Mouse (Mus musculus) kidney, embryonic 16.5 days (tissue): ENCODE results near the gene Styx. TPM values are rescaled to one million over a fixed set of nuclear protein-coding genes. Genes with fewer than 3 reads are reported as not detected.
A peak's percentile ranks its signal among the peaks of the same experiment; 100 is the strongest.

Experiments
- ATAC-seq: fragments of 200-750 bp; cut with Nextera tagmentation; 2 replicates; pipeline ENCODE4 v1.8.0; 2017; ENCODE audit warnings: moderate TSS enrichment; ENCODE audit not compliant: low FRiP score, low TSS enrichment
- H3K27ac ChIP-seq: fragments of 300-500 bp; sonication (generic); 2 replicates; pipeline ENCODE4 v1.5.1; 2014; ENCODE audit warnings: low read length
- H3K27me3 ChIP-seq: fragments of 300-500 bp; sonication (generic); 2 replicates; pipeline ENCODE4 v1.6.1; 2014; ENCODE audit warnings: low read length, control low read depth, mixed read lengths; ENCODE audit not compliant: insufficient read depth
- H3K36me3 ChIP-seq: fragments of 300-500 bp; sonication (generic); 2 replicates; pipeline ENCODE4 v1.6.1; 2014; ENCODE audit warnings: low read length, control low read depth, mixed read lengths; ENCODE audit not compliant: insufficient read depth
- H3K4me1 ChIP-seq: fragments of 300-500 bp; sonication (generic); 2 replicates; pipeline ENCODE4 v1.6.1; 2014; ENCODE audit warnings: low read length, control low read depth, mixed read lengths; ENCODE audit not compliant: insufficient read depth
- H3K4me2 ChIP-seq: fragments of 300-500 bp; sonication (generic); replicated peaks from 2 replicates; pipeline ENCODE4 v1.6.1; 2014; ENCODE audit warnings: low read depth, low read length
- H3K4me3 ChIP-seq: fragments of 300-500 bp; sonication (generic); 2 replicates; pipeline ENCODE4 v1.5.1; 2014; ENCODE audit warnings: mild to moderate bottlenecking, low read length
- H3K9ac ChIP-seq: fragments of 300-500 bp; sonication (generic); replicated peaks from 2 replicates; pipeline ENCODE4 v1.6.1; 2014; ENCODE audit warnings: low read length
- H3K9me3 ChIP-seq: fragments of 300-500 bp; sonication (generic); 2 replicates; pipeline ENCODE4 v1.6.1; 2016; ENCODE audit warnings: low read length, control low read depth
- WGBS: fragments of 180-500 bp; shearing (Covaris S2); extraction: QIAGEN DNeasy Blood & Tissue Kit; methylation state at CpG from one replicate; pipeline ENCODE4 v1.1.7; 2014; 5-methylcytosine and 5-hydroxymethylcytosine counted together
- polyA plus RNA-seq: library from polyadenylated mRNA; unstranded; fragments of >200 nt; fragmentation: Nextera tagmentation; extraction: Ambion mirVana; gene quantifications from 2 replicates; pipeline ENCODE4 v1.2.1, GENCODE M21; 2015

Styx gene
- polyA plus RNA-seq, 1 experiment from 2014 or later, result 56.3 TPM

DNA sequence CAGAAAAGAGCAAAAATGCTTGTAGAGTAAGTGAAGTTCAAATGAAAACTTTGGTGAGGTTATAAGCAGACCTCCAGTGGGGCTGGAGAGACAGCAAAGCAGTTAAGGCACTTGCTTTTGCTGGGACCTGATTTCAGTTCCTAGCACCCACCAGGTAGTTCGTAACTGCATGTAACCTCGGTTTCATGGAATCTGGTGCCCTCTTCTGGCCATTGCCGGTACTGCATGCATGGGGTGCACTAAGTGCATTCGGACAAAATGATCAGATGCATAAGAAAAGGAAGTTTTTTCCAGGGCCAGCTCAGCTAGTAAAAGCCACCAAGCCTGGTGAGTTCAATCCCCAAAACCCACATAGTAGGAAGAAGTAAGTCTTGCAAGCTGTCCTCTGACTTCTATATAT, 81.1 kb downstream of the Styx start:
- Histone ChIP-seq H3K4me1 (peaks cover 3% of the 10 kb centered on the region; the same call in 1 of the 2 replicates), H3K27me3 (no peaks in the 10 kb centered on the region), H3K9me3 (peaks cover 10% of the 10 kb centered on the region), H3K9ac (no peak overlapping the region), H3K27ac (no peak overlapping the region), H3K36me3 (no peaks in the 10 kb centered on the region; the same call in 1 of the 2 replicates), H3K4me3 (no peak overlapping the region), H3K4me2 (no peak overlapping the region)
- WGBS, result 76% methylated on average over 4 of the region's 4 CpGs
- no peak for ATAC-seq

DNA sequence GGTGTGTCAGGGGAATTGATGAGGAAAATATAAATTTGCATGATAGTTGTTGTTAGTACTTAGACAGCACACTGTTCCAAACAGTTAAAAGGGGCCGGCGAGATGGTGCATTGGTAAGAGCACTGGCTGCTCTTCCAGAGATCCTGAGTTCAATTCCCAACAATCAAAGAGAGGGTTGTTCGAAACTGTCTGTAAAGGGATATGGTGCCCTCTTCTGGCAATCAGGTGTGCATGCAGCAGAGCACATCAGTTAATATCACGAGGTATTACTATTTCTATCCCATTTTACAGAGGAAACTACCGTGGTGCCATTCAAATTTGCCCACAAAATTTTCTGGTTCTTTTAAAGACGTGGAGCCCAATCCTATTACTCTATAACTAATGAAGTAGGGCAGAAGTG, 83.3 kb downstream of the Styx start:
- H3K36me3 ChIP-seq, result no peaks in the 10 kb centered on the region; the same call in 1 of the 2 replicates
- peaks cover 9% of the 10 kb centered on the region for H3K9me3 ChIP-seq
- peaks cover 11% of the 10 kb centered on the region; the same call in 1 of the 2 replicates for H3K4me1 ChIP-seq
- no peak overlapping the region for H3K9ac ChIP-seq
- no peak for ATAC-seq
- no peak overlapping the region for H3K4me2 ChIP-seq
- H3K4me3 ChIP-seq, result no peak overlapping the region
- 78% methylated on average over 6 of the region's 6 CpGs for WGBS
- no peaks in the 10 kb centered on the region for H3K27me3 ChIP-seq
- no peak overlapping the region for H3K27ac ChIP-seq

DNA sequence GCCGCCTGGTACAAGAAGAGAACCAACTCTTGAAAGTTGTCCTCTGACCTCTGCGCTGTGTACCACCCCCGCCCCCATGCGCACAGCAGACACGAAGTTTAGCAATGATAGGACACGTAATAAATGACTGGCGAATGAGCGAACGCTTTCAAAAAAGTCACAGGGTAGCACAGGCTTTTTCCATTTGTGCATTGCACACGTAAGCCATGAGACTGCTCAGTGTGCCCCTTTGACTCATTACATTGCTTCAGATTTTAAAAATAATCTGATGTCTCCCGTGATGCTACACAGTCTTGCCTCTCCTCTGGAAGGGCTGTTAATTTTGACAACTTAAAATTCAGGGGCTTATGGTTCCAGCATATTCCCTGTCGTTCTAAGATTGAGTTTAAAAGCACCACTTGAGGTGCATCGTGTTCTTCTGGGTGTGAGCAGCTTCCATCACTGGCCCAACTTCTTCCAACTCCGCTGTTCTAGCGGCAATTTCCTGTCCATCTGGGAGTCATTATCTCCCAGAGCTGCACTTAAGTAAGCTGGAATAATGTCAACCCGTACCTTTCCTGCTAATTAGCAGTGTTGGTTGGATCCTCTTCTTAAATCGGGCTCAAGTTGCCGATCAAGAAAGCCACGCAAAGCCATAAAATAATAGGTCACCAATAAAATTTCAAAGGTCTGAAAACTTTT, 87.5 kb downstream of the Styx start:
- Histone ChIP-seq H3K4me3 (no peak overlapping the region), H3K27ac (peak overlapping the region; percentile 69; the same call in 1 of the 2 replicates), H3K4me1 (peaks cover 23% of the 10 kb centered on the region), H3K27me3 (no peaks in the 10 kb centered on the region), H3K9ac (no peak overlapping the region), H3K9me3 (no peaks in the 10 kb centered on the region), H3K36me3 (no peaks in the 10 kb centered on the region), H3K4me2 (no peak overlapping the region)
- 55% methylated on average over 19 of the region's 19 CpGs for WGBS
- no peak for ATAC-seq

DNA sequence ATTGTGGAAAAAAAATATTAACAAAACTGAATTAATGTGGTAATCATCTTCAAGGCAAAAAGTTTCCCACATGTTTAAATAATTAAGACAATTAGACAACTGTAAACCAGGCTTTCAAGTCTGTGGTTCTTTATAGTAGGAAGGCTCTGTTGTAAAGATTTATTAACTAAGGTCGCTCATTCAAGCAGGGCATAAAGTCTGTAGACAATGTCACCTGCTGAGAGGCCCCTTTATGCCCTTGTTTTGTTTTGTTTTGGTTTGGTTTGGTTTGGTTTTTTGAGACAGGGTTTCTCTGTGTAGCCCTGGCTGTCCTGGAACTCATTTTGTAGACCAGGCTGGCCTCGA, 88.0 kb downstream of the Styx start:
- H3K27ac ChIP-seq, result peak overlapping the region; percentile 43; the same call in 1 of the 2 replicates
- H3K4me3 ChIP-seq, result no peak overlapping the region
- no peak for ATAC-seq
- H3K4me1 ChIP-seq, result peaks cover 25% of the 10 kb centered on the region
- H3K4me2 ChIP-seq, result no peak overlapping the region
- H3K9ac ChIP-seq, result no peak overlapping the region
- 62% methylated on average over 2 of the region's 2 CpGs for WGBS
- H3K27me3 ChIP-seq, result no peaks in the 10 kb centered on the region
- H3K9me3 ChIP-seq, result no peaks in the 10 kb centered on the region
- no peaks in the 10 kb centered on the region for H3K36me3 ChIP-seq

DNA sequence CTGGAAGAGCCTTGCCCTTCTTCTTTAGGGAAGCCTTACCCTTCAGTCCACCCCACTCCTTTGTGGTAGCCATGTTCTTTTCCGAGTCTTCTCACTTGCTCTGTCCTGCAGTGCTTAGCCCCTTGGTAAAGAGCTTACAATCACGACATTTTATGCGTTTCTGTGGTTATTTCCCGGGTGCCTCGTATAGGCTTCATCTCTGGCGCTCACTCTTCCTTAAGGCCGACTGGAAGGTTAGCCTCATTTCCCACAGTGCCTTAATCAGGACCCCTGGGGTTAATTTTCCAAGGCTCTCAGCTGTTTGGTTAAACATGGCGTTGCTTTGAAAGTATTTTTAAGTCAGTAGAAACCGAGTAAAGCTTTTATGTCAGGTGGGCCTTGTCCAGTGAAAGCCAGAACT, 88.5 kb downstream of the Styx start:
- H3K27ac ChIP-seq, result peak overlapping the region; percentile 43; the same call in 1 of the 2 replicates

DNA sequence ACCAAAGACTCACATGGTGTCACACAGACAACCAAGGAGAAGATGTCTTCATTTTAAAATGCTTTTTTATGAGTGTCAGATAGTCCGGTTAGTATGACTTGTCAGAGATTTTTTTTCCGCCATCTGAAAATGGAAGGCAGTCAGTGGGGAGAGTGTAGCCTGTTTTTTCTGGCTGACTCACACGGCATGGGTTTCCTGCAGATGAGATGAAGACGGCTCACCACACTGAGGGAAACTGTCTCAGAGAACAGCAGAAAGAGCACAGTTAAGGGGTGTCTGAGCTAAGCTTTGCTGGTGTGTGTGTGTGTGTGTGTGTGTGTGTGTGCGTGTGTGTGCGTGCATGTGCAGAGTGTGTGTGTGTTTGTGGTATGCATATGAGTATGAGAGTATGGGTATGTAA, 90.4 kb downstream of the Styx start:
- Histone ChIP-seq H3K36me3 (no peaks in the 10 kb centered on the region), H3K4me2 (no peak overlapping the region), H3K9me3 (no peaks in the 10 kb centered on the region), H3K4me1 (peaks cover 44% of the 10 kb centered on the region), H3K27me3 (no peaks in the 10 kb centered on the region), H3K4me3 (no peak overlapping the region), H3K9ac (no peak overlapping the region), H3K27ac (no peak overlapping the region)
- no peak for ATAC-seq
- WGBS, result 63% methylated on average over 6 of the region's 6 CpGs

More for the DNA sequence above, 88.5 kb downstream of the Styx start:
- no peak for ATAC-seq
- Histone ChIP-seq H3K27me3 (no peaks in the 10 kb centered on the region), H3K9ac (no peak overlapping the region), H3K36me3 (no peaks in the 10 kb centered on the region), H3K4me2 (no peak overlapping the region), H3K9me3 (no peaks in the 10 kb centered on the region), H3K4me1 (peaks cover 26% of the 10 kb centered on the region), H3K4me3 (no peak overlapping the region)
- WGBS, result 74% methylated on average over 9 of the region's 9 CpGs

DNA sequence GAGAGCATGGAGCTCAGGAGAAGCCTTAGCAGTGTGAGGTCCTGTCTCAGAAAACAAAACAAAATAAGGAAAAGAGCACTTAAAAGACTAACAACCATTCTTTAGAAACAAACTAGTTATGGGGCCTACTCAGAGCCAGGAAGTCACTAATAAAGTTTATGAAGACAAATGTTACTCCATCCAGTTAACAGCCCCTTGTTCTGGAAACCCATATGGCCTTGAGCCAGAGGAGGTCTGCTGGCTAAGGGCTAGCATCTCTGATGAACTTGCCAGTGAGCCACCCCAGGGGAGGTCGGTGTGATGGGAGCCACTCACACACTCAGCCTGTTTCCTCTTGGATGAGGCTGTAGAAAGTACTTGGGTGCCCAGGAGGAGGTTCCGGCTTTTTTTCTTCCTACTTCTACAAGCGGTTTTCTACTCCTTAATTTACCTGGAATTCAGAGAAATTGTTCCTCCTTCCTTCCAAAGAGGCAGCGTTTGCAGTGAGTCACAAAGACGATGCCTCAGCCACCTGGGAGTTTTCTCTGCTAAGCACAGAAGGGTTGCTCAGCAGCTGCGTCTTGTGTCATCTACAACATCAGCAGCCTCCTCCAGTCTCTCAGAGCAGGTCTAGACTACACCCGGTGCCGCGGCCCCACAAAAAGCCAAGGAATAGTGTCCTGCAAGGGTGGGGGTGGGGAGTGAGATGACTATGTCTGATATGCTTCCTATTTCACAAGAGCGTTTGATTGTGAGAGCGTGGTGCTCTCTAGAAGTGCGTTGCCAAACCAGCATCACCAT, 92.1 kb downstream of the Styx start:
- peaks cover 46% of the 10 kb centered on the region for H3K4me1 ChIP-seq
- no peaks in the 10 kb centered on the region for H3K9me3 ChIP-seq
- peak overlapping the region; percentile 44 for H3K27ac ChIP-seq
- no peak overlapping the region for H3K4me2 ChIP-seq
- H3K4me3 ChIP-seq, result no peak overlapping the region
- ATAC-seq, result no peak
- WGBS, result 37% methylated on average over 12 of the region's 12 CpGs
- H3K36me3 ChIP-seq, result no peaks in the 10 kb centered on the region
- H3K27me3 ChIP-seq, result no peaks in the 10 kb centered on the region
- no peak overlapping the region for H3K9ac ChIP-seq

DNA sequence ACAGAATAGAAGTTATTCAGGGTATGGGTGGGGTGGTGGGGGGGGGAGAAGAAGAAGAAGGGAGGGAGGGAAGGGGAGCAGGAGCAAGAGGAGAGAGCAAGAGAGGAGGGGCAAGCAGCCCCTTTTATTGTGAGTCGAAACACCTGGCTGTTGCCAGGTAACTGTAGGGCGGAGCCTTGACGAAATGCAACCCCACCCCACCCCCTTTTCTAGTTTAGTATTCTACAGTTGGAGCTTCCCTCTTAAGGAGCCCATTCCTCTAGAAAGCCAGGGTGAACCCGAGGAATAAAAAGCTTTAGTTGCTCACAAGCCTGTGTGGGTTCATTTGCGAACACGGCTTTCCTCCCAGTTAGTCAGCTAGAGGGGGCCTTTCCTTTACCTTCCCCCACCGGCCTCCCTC, 94.0 kb downstream of the Styx start:
- H3K9ac ChIP-seq, result no peak overlapping the region
- H3K4me1 ChIP-seq, result peaks cover 39% of the 10 kb centered on the region
- H3K4me3 ChIP-seq, result no peak overlapping the region
- H3K9me3 ChIP-seq, result no peaks in the 10 kb centered on the region
- H3K27me3 ChIP-seq, result no peaks in the 10 kb centered on the region
- no peak overlapping the region for H3K4me2 ChIP-seq
- H3K36me3 ChIP-seq, result no peaks in the 10 kb centered on the region
- no peak for ATAC-seq
- 58% methylated on average over 7 of the region's 7 CpGs for WGBS
- H3K27ac ChIP-seq, result peak overlapping the region; percentile 1; the same call in 1 of the 2 replicates

DNA sequence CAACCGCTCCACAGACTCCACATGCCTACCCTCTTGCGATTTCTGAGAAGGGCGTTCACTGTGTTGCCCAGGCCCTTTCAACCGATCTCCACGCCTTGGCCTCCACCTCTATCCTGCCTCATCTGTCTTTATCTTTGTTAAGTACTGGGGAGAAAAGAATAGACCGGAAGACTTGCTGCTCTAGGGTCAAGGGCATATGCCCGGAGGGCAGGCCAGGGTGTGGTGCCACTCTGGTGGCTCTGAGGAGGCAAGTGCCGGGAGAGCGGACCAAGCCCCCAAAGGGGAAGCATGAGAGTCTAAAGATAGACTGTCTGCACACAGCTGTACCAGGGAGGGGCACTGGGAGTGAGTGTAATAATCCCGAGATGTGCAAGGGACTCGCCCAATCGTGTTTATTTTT, 94.6 kb downstream of the Styx start:
- peak overlapping the region; percentile 1; the same call in 1 of the 2 replicates for H3K27ac ChIP-seq
- WGBS, result 42% methylated on average over 12 of the region's 12 CpGs
- peaks cover 39% of the 10 kb centered on the region for H3K4me1 ChIP-seq
- no peak overlapping the region for H3K4me2 ChIP-seq
- H3K4me3 ChIP-seq, result no peak overlapping the region
- ATAC-seq, result peak; percentile 62
- H3K36me3 ChIP-seq, result no peaks in the 10 kb centered on the region
- H3K9ac ChIP-seq, result no peak overlapping the region
- no peaks in the 10 kb centered on the region for H3K27me3 ChIP-seq
- no peaks in the 10 kb centered on the region for H3K9me3 ChIP-seq

DNA sequence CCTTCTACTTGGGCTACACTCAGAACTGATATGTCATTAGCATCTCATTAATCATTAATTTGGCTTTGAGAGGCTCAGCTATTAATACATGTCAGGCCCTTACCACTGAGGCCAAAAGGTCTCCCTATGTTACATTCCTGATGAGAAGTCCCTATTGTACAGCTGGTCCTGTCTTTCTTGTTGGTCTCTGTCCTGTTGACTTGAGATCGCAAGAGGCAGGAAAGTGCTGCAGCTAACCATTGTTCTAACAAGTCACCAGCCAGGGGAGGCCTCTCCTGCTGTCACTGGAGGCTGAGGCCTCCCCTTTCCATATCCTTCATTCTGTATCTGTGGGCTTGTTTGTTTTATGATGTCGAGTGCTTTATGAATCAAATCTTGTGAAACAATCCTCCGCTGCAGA, 95.9 kb downstream of the Styx start:
- no peak for ATAC-seq
- H3K27ac ChIP-seq, result peak overlapping the region; percentile 47; the same call in 1 of the 2 replicates
- H3K27me3 ChIP-seq, result no peaks in the 10 kb centered on the region

More for the DNA sequence above, 95.9 kb downstream of the Styx start:
- WGBS, result 64% methylated on average over 3 of the region's 3 CpGs
- peaks cover 41% of the 10 kb centered on the region for H3K4me1 ChIP-seq
- no peaks in the 10 kb centered on the region for H3K36me3 ChIP-seq
- no peak overlapping the region for H3K4me2 ChIP-seq
- H3K4me3 ChIP-seq, result no peak overlapping the region
- H3K9ac ChIP-seq, result no peak overlapping the region
- no peaks in the 10 kb centered on the region for H3K9me3 ChIP-seq
